Mouse (Mus musculus) adrenal gland, postnatal 0 days (tissue): ENCODE data around the gene Gabarap. TPM values are rescaled to one million over a fixed set of nuclear protein-coding genes. Genes with fewer than 3 reads are reported as not detected.

Experiments
- microRNA-seq: library from miRNA; unstranded; fragments of <30 nt; microRNA quantifications from one replicate; pipeline ENCODE4, GENCODE M21; 2016; ENCODE audit warnings: borderline replicate concordance; ENCODE audit not compliant: insufficient number of aligned reads
- polyA plus RNA-seq: library from polyadenylated mRNA; unstranded; fragments of >200 nt; fragmentation: Nextera tagmentation; extraction: Ambion mirVana; gene quantifications from 2 replicates; pipeline ENCODE4 v1.2.1, GENCODE M21; 2015

Gabarap gene
- polyA plus RNA-seq, result 665 and 705 TPM in 2 replicates

GRCm38 (mm10) chr11:69990850-69991691 lies at the start of gene Gabarap:
Gene Gabarap, plus strand, starts transcription at chr11:69991143.

GRCm38 (mm10) chr11:69948066-69948762 lies 42.7 kb upstream of the Gabarap start, which contains the start of gene Slc2a4:
Gene Slc2a4, minus strand, starts transcription at chr11:69948188.

GRCm38 (mm10) chr11:69964650-69965270 lies 26.2 kb upstream of the Gabarap start, which contains the start of gene Cldn7:
Gene Cldn7, plus strand, starts transcription at chr11:69964779.

GRCm38 (mm10) chr11:69981141-69981762 lies 9.7 kb upstream of the Gabarap start, which contains the start of gene Ctdnep1:
Gene Ctdnep1, plus strand, starts transcription at chr11:69981156.

GRCm38 (mm10) chr11:69982225-69982624 lies 8.7 kb upstream of the Gabarap start, which contains the start of gene Elp5:
Gene Elp5, minus strand, starts transcription at chr11:69982517.

GRCm38 (mm10) chr11:69995391-69995960 lies 4.5 kb downstream of the Gabarap start, which contains the start of gene Phf23:
Gene Phf23, plus strand, starts transcription at chr11:69995777.

GRCm38 (mm10) chr11:70000396-70000898 lies 9.5 kb downstream of the Gabarap start, which contains the start of gene Dvl2:
Gene Dvl2, plus strand, starts transcription at chr11:70000595.

GRCm38 (mm10) chr11:70014880-70015558 lies 24.1 kb downstream of the Gabarap start, which contains the start of gene Acadvl:
Gene Acadvl, minus strand, starts transcription at chr11:70015411.

GRCm38 (mm10) chr11:70016669-70017068 lies 25.7 kb downstream of the Gabarap start, which contains the start of gene Dlg4:
Gene Dlg4, plus strand, starts transcription at chr11:70016942.

Small RNA genes lying within 50 kb of the gene (microRNA-seq; reads per million reads assigned to microRNA genes)
- gene Gm44349, result not detected
- gene Mir324, result 1,819 reads per million, percentile 82 among the genes with 10 or more reads in this experiment

Other genes starting within 250 kb of the Gabarap start
- 18.7 and 21.8 TPM in 2 replicates for gene Polr2a, start 232.5 kb upstream of the Gabarap start, polyA plus RNA-seq
- 0.22 TPM in 1 of 2 replicates, not detected in the other for gene Slc35g3, start 229.2 kb upstream of the Gabarap start, polyA plus RNA-seq
- 3.7 and 4.4 TPM in 2 replicates for gene Zbtb4, start 225.2 kb upstream of the Gabarap start, polyA plus RNA-seq
- 1.9 and 2.8 TPM in 2 replicates for gene Chrnb1, start 195.2 kb upstream of the Gabarap start, polyA plus RNA-seq
- gene Fgf11, start 189.3 kb upstream of the Gabarap start, polyA plus RNA-seq, result 0.91 and 0.92 TPM in 2 replicates
- gene Tmem102, start 185.5 kb upstream of the Gabarap start, polyA plus RNA-seq, result 1.4 and 1.8 TPM in 2 replicates
- gene Gm39566, start 175.8 kb upstream of the Gabarap start, polyA plus RNA-seq, result not detected in 2 replicates
- gene Spem2, start 172.7 kb upstream of the Gabarap start, polyA plus RNA-seq, result not detected in 2 replicates
- not detected in 2 replicates for gene Spem1, start 169.0 kb upstream of the Gabarap start, polyA plus RNA-seq
- 3.1 and 4.3 TPM in 2 replicates for gene Nlgn2, start 153.4 kb upstream of the Gabarap start, polyA plus RNA-seq
- 479 and 845 TPM in 2 replicates for gene Tmem256, start 152.6 kb upstream of the Gabarap start, polyA plus RNA-seq
- gene Plscr3, start 144.8 kb upstream of the Gabarap start, polyA plus RNA-seq, result 74.4 and 74.8 TPM in 2 replicates
- 0.19 and 0.47 TPM in 2 replicates for gene Tnk1, start 132.4 kb upstream of the Gabarap start, polyA plus RNA-seq
- not detected in 2 replicates for gene Tmem95, start 113.1 kb upstream of the Gabarap start, polyA plus RNA-seq
- 4.1 and 5.2 TPM in 2 replicates for gene Kctd11, start 109.7 kb upstream of the Gabarap start, polyA plus RNA-seq
- gene Acap1, start 95.6 kb upstream of the Gabarap start, polyA plus RNA-seq, result 0.73 and 0.76 TPM in 2 replicates
- gene 2810408A11Rik, start 90.2 kb upstream of the Gabarap start, polyA plus RNA-seq, result 4.3 TPM in 2 replicates
- 3.7 and 4.1 TPM in 2 replicates for gene Neurl4, start 90.1 kb upstream of the Gabarap start, polyA plus RNA-seq
- gene Gps2, start 77.3 kb upstream of the Gabarap start, polyA plus RNA-seq, result 48.8 and 63.0 TPM in 2 replicates
- 749 and 924 TPM in 2 replicates for gene Eif5a, start 69.2 kb upstream of the Gabarap start, polyA plus RNA-seq
- gene Ybx2, start 55.3 kb upstream of the Gabarap start, polyA plus RNA-seq, result 0.27 and 0.40 TPM in 2 replicates
- 5.2 and 7.1 TPM in 2 replicates for gene Slc2a4, start 43.0 kb upstream of the Gabarap start, polyA plus RNA-seq
- gene Cldn7, start 26.4 kb upstream of the Gabarap start, polyA plus RNA-seq, result 4.0 and 8.7 TPM in 2 replicates
- 17.2 and 21.6 TPM in 2 replicates for gene Ctdnep1, start 10.0 kb upstream of the Gabarap start, polyA plus RNA-seq
- 104 and 109 TPM in 2 replicates for gene Elp5, start 8.6 kb upstream of the Gabarap start, polyA plus RNA-seq
- gene Phf23, start 4.6 kb downstream of the Gabarap start, polyA plus RNA-seq, result 39.5 and 47.3 TPM in 2 replicates
- 14.5 and 17.4 TPM in 2 replicates for gene Dvl2, start 9.5 kb downstream of the Gabarap start, polyA plus RNA-seq
- 103 and 150 TPM in 2 replicates for gene Acadvl, start 24.3 kb downstream of the Gabarap start, polyA plus RNA-seq
- gene Dlg4, start 25.8 kb downstream of the Gabarap start, polyA plus RNA-seq, result 5.0 and 5.4 TPM in 2 replicates
- gene Asgr1, start 62.9 kb downstream of the Gabarap start, polyA plus RNA-seq, result 10.5 and 12.1 TPM in 2 replicates
- 1.3 TPM in 2 replicates for gene Asgr2, start 101.5 kb downstream of the Gabarap start, polyA plus RNA-seq
- 0.61 and 0.99 TPM in 2 replicates for gene Mgl2, start 139.2 kb downstream of the Gabarap start, polyA plus RNA-seq
- 1.9 and 2.6 TPM in 2 replicates for gene Clec10a, start 165.1 kb downstream of the Gabarap start, polyA plus RNA-seq
- 0.61 and 0.86 TPM in 2 replicates for gene Slc16a11, start 221.6 kb downstream of the Gabarap start, polyA plus RNA-seq
- gene Slc16a13, start 229.9 kb downstream of the Gabarap start, polyA plus RNA-seq, result 2.8 and 4.8 TPM in 2 replicates
- gene Bcl6b, start 238.7 kb downstream of the Gabarap start, polyA plus RNA-seq, result 3.5 and 8.5 TPM in 2 replicates
- 93.4 and 103 TPM in 2 replicates for gene 0610010K14Rik, start 246.8 kb downstream of the Gabarap start, polyA plus RNA-seq
- gene Gm21988, start 248.7 kb downstream of the Gabarap start, polyA plus RNA-seq, result 8.0 and 12.6 TPM in 2 replicates
- gene Rnasek, start 248.7 kb downstream of the Gabarap start, polyA plus RNA-seq, result 368 and 549 TPM in 2 replicates